Mouse (Mus musculus) kidney, adult 2 months (tissue): Measurements from ENCODE around the gene Ccdc175.

Experiments used
- CTCF ChIP-seq: fragments of 200-500 bp; conservative IDR thresholded peaks from 2 replicates; pipeline ENCODE4 v1.5.1; 2011; ENCODE audit warnings: low read depth, mild to moderate bottlenecking, control low read depth, low read length, moderate library complexity, mixed read lengths; ENCODE audit not compliant: insufficient read depth, insufficient read length
- POLR2A ChIP-seq: fragments of 200-500 bp; IDR thresholded peaks from one replicate; pipeline ENCODE4 v1.6.1; 2011; ENCODE audit warnings: low read depth, low read length, control low read depth

- no peak for TF ChIP-seq CTCF
- TF ChIP-seq POLR2A = no peak
Measured at GRCm38 (mm10) chr12:72102776-72103175, 82.1 kb downstream of the Ccdc175 start.
